Mouse (Mus musculus) olfactory bulb, adult 2 months (tissue): ENCODE data around the gene Chst10. TPM values are rescaled to one million over a fixed set of nuclear protein-coding genes. Genes with fewer than 3 reads are reported as not detected.

Source experiments
- H3K27ac ChIP-seq: fragments of 200-500 bp; 2 replicates; pipeline ENCODE4 v1.5.1; 2012; ENCODE audit warnings: low read depth, low read length; ENCODE audit not compliant: insufficient read depth
- H3K4me1 ChIP-seq: fragments of 200-500 bp; 2 replicates; pipeline ENCODE4 v1.6.1; 2012; ENCODE audit warnings: low read length; ENCODE audit not compliant: control insufficient read depth, insufficient read depth
- H3K4me3 ChIP-seq: fragments of 200-500 bp; 2 replicates; pipeline ENCODE4 v1.5.1; 2012; ENCODE audit warnings: mild to moderate bottlenecking, low read depth, low read length, moderate library complexity; ENCODE audit not compliant: insufficient read depth
- CTCF ChIP-seq: fragments of 200-500 bp; IDR thresholded peaks from 2 replicates; pipeline ENCODE4 v1.5.1; 2012; ENCODE audit warnings: low read depth, mild to moderate bottlenecking, low read length, moderate library complexity; ENCODE audit not compliant: insufficient read depth
- POLR2A ChIP-seq: fragments of 200-500 bp; IDR thresholded peaks from 2 replicates; pipeline ENCODE4 v1.6.1; 2012; ENCODE audit warnings: mild to moderate bottlenecking, low read depth, low read length, moderate library complexity; ENCODE audit not compliant: insufficient read depth
- WGBS: fragments of 180-500 bp; shearing (Covaris S2); methylation state at CpG from one replicate; pipeline ENCODE4 v1.1.7; 2018; 5-methylcytosine and 5-hydroxymethylcytosine counted together
- polyA plus RNA-seq: library from polyadenylated mRNA; stranded (reverse); fragments of >200 nt; gene quantifications from 2 replicates; pipeline ENCODE4 v1.2.4, GENCODE M21; 2012; ENCODE audit warnings: low replicate concordance; ENCODE audit not compliant: missing spikeins, insufficient read depth, insufficient read length

Chst10 gene
- polyA plus RNA-seq, 1 experiment = not detected

- Histone ChIP-seq H3K4me3 (no peak overlapping the region), H3K27ac (peak overlapping the region; percentile 79), H3K4me1 (peaks cover 7% of the 10 kb centered on the region)
- no peak for TF ChIP-seq CTCF
- no peak for TF ChIP-seq POLR2A
- WGBS = 30% methylated on average over 5 of the region's 5 CpGs
Measured at GRCm38 (mm10) chr1:38876671-38877382, 21.1 kb downstream of the Chst10 start.

GRCm38 (mm10) chr1:38873911-38874310 lies 24.1 kb downstream of the Chst10 start:
- 88% methylated on average over 5 of the region's 5 CpGs for WGBS
- no peak overlapping the region for H3K4me3 ChIP-seq
- no peak for TF ChIP-seq POLR2A
- no peak for TF ChIP-seq CTCF
- H3K4me1 ChIP-seq = peaks cover 7% of the 10 kb centered on the region
- no peak overlapping the region for H3K27ac ChIP-seq

DNA sequence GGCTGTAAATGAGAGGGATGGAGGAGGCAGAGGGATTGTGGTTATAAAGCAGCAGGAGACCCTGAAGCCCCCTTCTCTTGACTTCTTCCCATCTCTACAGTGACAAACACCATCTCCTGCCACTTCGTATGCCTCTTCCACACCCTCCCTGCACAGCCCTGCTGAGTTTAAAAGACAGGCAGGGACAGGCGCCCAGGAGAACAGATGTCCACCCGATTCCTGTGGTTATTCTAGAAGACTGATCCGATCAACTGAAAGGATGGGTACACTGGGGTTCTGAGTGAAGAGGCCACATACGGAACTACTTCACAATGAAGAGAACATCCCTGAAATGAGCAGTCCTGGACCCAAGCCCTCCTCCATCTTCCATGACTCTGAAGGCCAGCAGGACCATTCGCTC lies 26.1 kb downstream of the Chst10 start:
- H3K27ac ChIP-seq = no peak overlapping the region
- WGBS = 88% methylated on average over 6 of the region's 6 CpGs
- peaks cover 2% of the 10 kb centered on the region; the same call in 1 of the 2 replicates for H3K4me1 ChIP-seq
- no peak overlapping the region for H3K4me3 ChIP-seq
- TF ChIP-seq POLR2A (no peak), CTCF (no peak)

DNA sequence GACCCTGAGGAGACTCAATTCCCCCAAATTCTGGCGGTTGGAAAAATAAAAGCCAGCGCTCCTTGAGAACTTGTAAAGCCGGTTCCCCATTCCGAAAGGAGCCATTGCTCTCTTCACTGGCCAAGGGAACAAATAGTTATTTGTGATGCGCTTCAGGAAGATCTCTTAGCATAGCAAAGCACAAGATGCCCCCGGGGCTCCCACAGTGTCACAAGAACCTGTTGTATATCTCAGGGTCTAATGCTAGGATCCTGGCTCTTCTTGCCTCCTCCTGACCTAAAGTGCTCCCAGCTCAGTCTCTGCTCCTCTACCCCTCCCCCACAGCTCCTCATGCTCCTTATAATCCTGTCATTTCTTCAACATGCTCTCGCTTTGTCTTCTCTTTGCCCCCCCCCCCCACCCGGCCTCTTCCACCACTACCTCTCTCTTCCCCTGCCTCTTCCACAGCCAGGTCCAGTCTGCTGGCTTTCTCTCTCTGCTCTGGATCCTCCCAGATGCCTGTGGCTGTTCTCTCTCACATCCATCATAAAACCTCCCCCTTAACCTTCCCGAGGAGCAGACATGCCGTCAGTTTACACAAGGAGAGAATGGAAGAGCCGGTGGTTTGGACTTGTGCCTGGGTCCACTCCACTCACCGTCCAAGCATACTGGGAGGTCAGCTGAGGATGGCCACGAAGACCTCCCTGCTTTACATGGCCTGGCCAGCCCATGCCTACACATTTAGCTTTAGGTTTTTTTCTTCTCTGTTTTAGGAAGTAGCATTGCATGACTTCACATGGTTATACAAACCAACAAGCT lies 28.4 kb downstream of the Chst10 start:
- WGBS = 72% methylated on average over 13 of the region's 13 CpGs
- Histone ChIP-seq H3K4me3 (no peak overlapping the region), H3K27ac (no peak overlapping the region), H3K4me1 (no peaks in the 10 kb centered on the region)
- TF ChIP-seq CTCF = no peak
- no peak for TF ChIP-seq POLR2A

DNA sequence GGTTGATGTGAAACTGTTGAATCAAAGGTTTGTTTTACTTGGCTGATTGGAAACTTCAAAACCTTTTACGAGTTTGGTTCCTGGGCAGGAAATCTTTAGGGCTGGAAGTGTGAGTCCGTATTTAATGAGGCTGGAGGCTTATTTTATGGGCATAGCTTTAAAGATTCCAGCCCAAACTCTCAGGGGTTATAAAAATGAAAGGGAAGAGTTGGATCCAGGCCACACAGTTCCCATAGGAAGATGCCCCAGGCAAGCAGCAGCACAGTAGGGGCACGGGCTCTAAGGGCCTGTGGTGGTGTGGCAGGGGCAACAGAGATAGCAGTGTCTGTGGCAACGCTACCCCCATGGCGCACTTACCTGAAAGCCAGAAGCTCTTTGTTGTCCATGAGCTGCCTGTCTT lies 31.7 kb downstream of the Chst10 start:
- WGBS = 85% methylated on average over 5 of the region's 5 CpGs
- no peak overlapping the region for H3K4me3 ChIP-seq
- H3K4me1 ChIP-seq = no peaks in the 10 kb centered on the region
- H3K27ac ChIP-seq = no peak overlapping the region
- TF ChIP-seq CTCF (no peak), POLR2A (no peak)

GRCm38 (mm10) chr1:38864341-38864740 lies 33.6 kb downstream of the Chst10 start:
- Histone ChIP-seq H3K4me3 (no peak overlapping the region), H3K4me1 (no peaks in the 10 kb centered on the region), H3K27ac (no peak overlapping the region)
- WGBS = 91% methylated on average over 9 of the region's 9 CpGs
- no peak for TF ChIP-seq POLR2A
- TF ChIP-seq CTCF = no peak

DNA sequence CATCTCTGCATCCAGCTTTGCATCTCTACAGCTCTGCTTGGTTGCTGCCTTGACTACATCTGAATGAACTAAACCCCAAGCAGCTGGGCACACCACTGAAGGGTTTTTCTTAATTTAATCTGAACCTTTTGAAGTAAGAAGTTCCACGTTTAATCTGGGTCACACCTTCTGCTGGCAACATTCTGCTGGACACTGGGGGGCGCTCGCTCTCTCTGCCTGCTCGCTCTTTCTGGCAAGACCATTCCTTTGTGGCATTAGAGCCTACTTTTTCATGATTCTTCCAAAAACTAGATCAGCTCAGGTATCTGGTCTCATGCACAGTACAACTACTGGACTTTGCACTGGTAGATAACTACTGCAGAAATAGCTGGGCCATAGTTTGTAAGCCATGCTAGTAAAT lies 35.7 kb downstream of the Chst10 start:
- TF ChIP-seq POLR2A (no peak), CTCF (0 out of 2 replicates have a peak, but pooled peaks have one; percentile 24)
- Histone ChIP-seq H3K4me3 (no peak overlapping the region), H3K27ac (no peak overlapping the region), H3K4me1 (no peaks in the 10 kb centered on the region)
- 20% methylated on average over 4 of the region's 4 CpGs for WGBS

- no peak overlapping the region for H3K4me3 ChIP-seq
- 89% methylated on average over 9 of the region's 9 CpGs for WGBS
- H3K4me1 ChIP-seq = no peaks in the 10 kb centered on the region
- no peak for TF ChIP-seq POLR2A
- no peak for TF ChIP-seq CTCF
- H3K27ac ChIP-seq = no peak overlapping the region
Measured at GRCm38 (mm10) chr1:38860867-38861524, 37.0 kb downstream of the Chst10 start.

GRCm38 (mm10) chr1:38860207-38860606 lies 37.8 kb downstream of the Chst10 start:
- Histone ChIP-seq H3K4me3 (no peak overlapping the region), H3K27ac (no peak overlapping the region), H3K4me1 (no peaks in the 10 kb centered on the region)
- no peak for TF ChIP-seq CTCF
- no peak for TF ChIP-seq POLR2A
- WGBS = 80% methylated on average over 5 of the region's 5 CpGs
